Mouse (Mus musculus) C2C12 (cell line): ENCODE measurements around the gene Apeh.

Experiments used
- CEBPB ChIP-seq: IDR thresholded peaks from one replicate; pipeline ENCODE4 v1.6.1; 2011; ENCODE audit warnings: low read depth, mild to moderate bottlenecking, control low read depth, moderate library complexity
- CTCF ChIP-seq: IDR thresholded peaks from one replicate; pipeline ENCODE4 v1.5.1; 2011; ENCODE audit not compliant: control insufficient read depth, insufficient read depth, insufficient read length
- MAX ChIP-seq: IDR thresholded peaks from one replicate; pipeline ENCODE4 v1.6.1; 2011; ENCODE audit warnings: mild to moderate bottlenecking, control low read depth

- TF ChIP-seq CTCF (no peak), CEBPB (no peak), MAX (no peak)
Measured at GRCm38 (mm10) chr9:108099619-108100018, 5.2 kb upstream of the Apeh start.
